Mouse (Mus musculus): ENCODE results near the gene Rlf. TPM values are rescaled to one million over a fixed set of nuclear protein-coding genes. Genes with fewer than 3 reads are reported as not detected.

Rlf gene
- polyA plus RNA-seq, 1 experiment from 2014 or later: 25.5 TPM

- WGBS: 79% methylated on average over 1 of the region's 1 CpGs
- ATAC-seq (ENCODE audit: low FRiP score) (no peak), DNase-seq (ENCODE audit: low spot score) (no peak)
- Histone ChIP-seq H3K9ac (no peak overlapping the region), H3K4me1 (replicated peaks; ENCODE audit: control insufficient read depth, insufficient read depth, low read length) (no peaks in the 10 kb centered on the region), H3K4me3 (replicated peaks; ENCODE audit: low read length) (no peak overlapping the region), H3K9me3 (ENCODE audit: control insufficient read depth, low read length) (no peaks in the 10 kb centered on the region), H3K27me3 (ENCODE audit: control insufficient read depth, insufficient read depth, low read length) (peaks cover 4% of the 10 kb centered on the region; the same call in 1 of the 2 replicates), H3K36me3 (replicated peaks; ENCODE audit: control insufficient read depth, insufficient read depth) (no peaks in the 10 kb centered on the region), H3K4me2 (replicated peaks) (no peak overlapping the region), H3K27ac (no peak overlapping the region)
These were observed 8.3 kb upstream of the Rlf start for GRCm38 (mm10) chr4:121223136-121223535.

- no peaks in the 10 kb centered on the region for H3K9me3 ChIP-seq (ENCODE audit: control insufficient read depth, low read length)
- DNase-seq (ENCODE audit: low spot score) (no peak), ATAC-seq (ENCODE audit: low FRiP score) (no peak)
These were observed 1.3 kb upstream of the Rlf start for GRCm38 (mm10) chr4:121216216-121216615.

GRCm38 (mm10) chr4:121215489-121215888, 605 bp upstream of the Rlf start:
- Histone ChIP-seq H3K27me3 (ENCODE audit: control insufficient read depth, insufficient read depth, low read length) (peaks cover 8% of the 10 kb centered on the region; the same call in 1 of the 2 replicates), H3K27ac (peak overlapping the region; percentile 95), H3K4me3 (replicated peaks; ENCODE audit: low read length) (peak overlapping the region; percentile 85), H3K9ac (peak overlapping the region; percentile 66), H3K36me3 (replicated peaks; ENCODE audit: control insufficient read depth, insufficient read depth) (no peaks in the 10 kb centered on the region), H3K9me3 (ENCODE audit: control insufficient read depth, low read length) (no peaks in the 10 kb centered on the region), H3K4me2 (replicated peaks) (peak overlapping the region; percentile 62), H3K4me1 (replicated peaks; ENCODE audit: control insufficient read depth, insufficient read depth, low read length) (peaks cover 18% of the 10 kb centered on the region)
- WGBS: 24% methylated on average over 5 of the region's 5 CpGs
- DNase-seq (ENCODE audit: low spot score): no peak
- peak; percentile 7; the same call in 1 of the 2 replicates for ATAC-seq (ENCODE audit: low FRiP score)

More at GRCm38 (mm10) chr4:121216216-121216615, 1.3 kb upstream of the Rlf start:
- Histone ChIP-seq H3K4me1 (replicated peaks; ENCODE audit: control insufficient read depth, insufficient read depth, low read length) (peaks cover 18% of the 10 kb centered on the region), H3K36me3 (replicated peaks; ENCODE audit: control insufficient read depth, insufficient read depth) (no peaks in the 10 kb centered on the region), H3K27me3 (ENCODE audit: control insufficient read depth, insufficient read depth, low read length) (peaks cover 8% of the 10 kb centered on the region; the same call in 1 of the 2 replicates), H3K4me2 (replicated peaks) (no peak overlapping the region), H3K4me3 (replicated peaks; ENCODE audit: low read length) (no peak overlapping the region), H3K9ac (no peak overlapping the region), H3K27ac (no peak overlapping the region)
- 61% methylated on average over 2 of the region's 2 CpGs for WGBS

GRCm38 (mm10) chr4:121213936-121214792, 720 bp downstream of the Rlf start:
- ATAC-seq (ENCODE audit: low FRiP score): peak; percentile 80
- 2% methylated on average over 36 of the region's 36 CpGs for WGBS
- peak overlapping the region; percentile 94 for H3K9ac ChIP-seq
- DNase-seq (ENCODE audit: low spot score): no peak
- H3K4me2 ChIP-seq (replicated peaks): peak overlapping the region; percentile 86
- no peaks in the 10 kb centered on the region for H3K36me3 ChIP-seq (replicated peaks; ENCODE audit: control insufficient read depth, insufficient read depth)
- peak overlapping the region; percentile 95 for H3K27ac ChIP-seq
- no peaks in the 10 kb centered on the region for H3K9me3 ChIP-seq (ENCODE audit: control insufficient read depth, low read length)
- peak overlapping the region; percentile 85 for H3K4me3 ChIP-seq (replicated peaks; ENCODE audit: low read length)
- peaks cover 18% of the 10 kb centered on the region for H3K4me1 ChIP-seq (replicated peaks; ENCODE audit: control insufficient read depth, insufficient read depth, low read length)
- H3K27me3 ChIP-seq (ENCODE audit: control insufficient read depth, insufficient read depth, low read length): peaks cover 8% of the 10 kb centered on the region; the same call in 1 of the 2 replicates

GRCm38 (mm10) chr4:121208911-121209310, 6.0 kb downstream of the Rlf start:
- WGBS: 87% methylated on average over 4 of the region's 4 CpGs
- no peak overlapping the region for H3K4me3 ChIP-seq (replicated peaks; ENCODE audit: low read length)

GRCm38 (mm10) chr4:121197856-121198255, 17.0 kb downstream of the Rlf start:
- DNase-seq (ENCODE audit: low spot score) (no peak), ATAC-seq (ENCODE audit: low FRiP score) (no peak)
- Histone ChIP-seq H3K27me3 (ENCODE audit: control insufficient read depth, insufficient read depth, low read length) (no peaks in the 10 kb centered on the region), H3K9me3 (ENCODE audit: control insufficient read depth, low read length) (no peaks in the 10 kb centered on the region), H3K9ac (no peak overlapping the region), H3K4me2 (replicated peaks) (no peak overlapping the region), H3K4me1 (replicated peaks; ENCODE audit: control insufficient read depth, insufficient read depth, low read length) (no peaks in the 10 kb centered on the region), H3K27ac (no peak overlapping the region), H3K4me3 (replicated peaks; ENCODE audit: low read length) (no peak overlapping the region), H3K36me3 (replicated peaks; ENCODE audit: control insufficient read depth, insufficient read depth) (no peaks in the 10 kb centered on the region)
- WGBS: 80% methylated on average over 4 of the region's 4 CpGs

More at GRCm38 (mm10) chr4:121208911-121209310, 6.0 kb downstream of the Rlf start:
- H3K36me3 ChIP-seq (replicated peaks; ENCODE audit: control insufficient read depth, insufficient read depth): no peaks in the 10 kb centered on the region
- peaks cover 14% of the 10 kb centered on the region for H3K4me1 ChIP-seq (replicated peaks; ENCODE audit: control insufficient read depth, insufficient read depth, low read length)
- no peak for ATAC-seq (ENCODE audit: low FRiP score)
- no peak overlapping the region for H3K4me2 ChIP-seq (replicated peaks)
- H3K9ac ChIP-seq: no peak overlapping the region
- H3K27ac ChIP-seq: no peak overlapping the region
- no peaks in the 10 kb centered on the region for H3K27me3 ChIP-seq (ENCODE audit: control insufficient read depth, insufficient read depth, low read length)
- H3K9me3 ChIP-seq (ENCODE audit: control insufficient read depth, low read length): no peaks in the 10 kb centered on the region
- no peak for DNase-seq (ENCODE audit: low spot score)

- WGBS: 97% methylated on average over 4 of the region's 4 CpGs
- no peaks in the 10 kb centered on the region for H3K36me3 ChIP-seq (replicated peaks; ENCODE audit: control insufficient read depth, insufficient read depth)
- no peak overlapping the region for H3K4me3 ChIP-seq (replicated peaks; ENCODE audit: low read length)
- no peaks in the 10 kb centered on the region for H3K4me1 ChIP-seq (replicated peaks; ENCODE audit: control insufficient read depth, insufficient read depth, low read length)
- no peak overlapping the region for H3K9ac ChIP-seq
- no peak overlapping the region for H3K27ac ChIP-seq
- no peak overlapping the region for H3K4me2 ChIP-seq (replicated peaks)
- no peak for DNase-seq (ENCODE audit: low spot score)
- ATAC-seq (ENCODE audit: low FRiP score): no peak
- no peaks in the 10 kb centered on the region for H3K9me3 ChIP-seq (ENCODE audit: control insufficient read depth, low read length)
- no peaks in the 10 kb centered on the region for H3K27me3 ChIP-seq (ENCODE audit: control insufficient read depth, insufficient read depth, low read length)
These were observed 17.9 kb downstream of the Rlf start for GRCm38 (mm10) chr4:121196995-121197394.

- Histone ChIP-seq H3K36me3 (replicated peaks; ENCODE audit: control insufficient read depth, insufficient read depth) (no peaks in the 10 kb centered on the region), H3K9ac (no peak overlapping the region), H3K4me1 (replicated peaks; ENCODE audit: control insufficient read depth, insufficient read depth, low read length) (no peaks in the 10 kb centered on the region), H3K4me2 (replicated peaks) (no peak overlapping the region), H3K27ac (no peak overlapping the region), H3K4me3 (replicated peaks; ENCODE audit: low read length) (no peak overlapping the region), H3K9me3 (ENCODE audit: control insufficient read depth, low read length) (no peaks in the 10 kb centered on the region), H3K27me3 (ENCODE audit: control insufficient read depth, insufficient read depth, low read length) (no peaks in the 10 kb centered on the region)
- no peak for ATAC-seq (ENCODE audit: low FRiP score)
- no peak for DNase-seq (ENCODE audit: low spot score)
- WGBS: 92% methylated on average over 2 of the region's 2 CpGs
These were observed 18.7 kb downstream of the Rlf start for GRCm38 (mm10) chr4:121196205-121196604.

GRCm38 (mm10) chr4:121194736-121195135, 20.1 kb downstream of the Rlf start:
- H3K4me3 ChIP-seq (replicated peaks; ENCODE audit: low read length): no peak overlapping the region
- H3K9me3 ChIP-seq (ENCODE audit: control insufficient read depth, low read length): no peaks in the 10 kb centered on the region
- H3K27ac ChIP-seq: no peak overlapping the region
- H3K9ac ChIP-seq: no peak overlapping the region
- no peaks in the 10 kb centered on the region for H3K4me1 ChIP-seq (replicated peaks; ENCODE audit: control insufficient read depth, insufficient read depth, low read length)
- H3K4me2 ChIP-seq (replicated peaks): no peak overlapping the region
- H3K36me3 ChIP-seq (replicated peaks; ENCODE audit: control insufficient read depth, insufficient read depth): peaks cover 3% of the 10 kb centered on the region
- ATAC-seq (ENCODE audit: low FRiP score) (no peak), DNase-seq (ENCODE audit: low spot score) (no peak)
- H3K27me3 ChIP-seq (ENCODE audit: control insufficient read depth, insufficient read depth, low read length): no peaks in the 10 kb centered on the region

Data from hindbrain, embryonic 14.5 days (tissue).